Mouse (Mus musculus) CD4-positive helper T cell, adult 2 months (primary cell): ENCODE results near the gene Arl5c.

Experiments
- DNase-seq: peaks from one replicate; pipeline ENCODE4 v3.0.0-alpha.2; 2012; ENCODE audit warnings: low read depth, missing footprints, low spot score

Arl5c gene

GRCm38 (mm10) chr11:97994539-97995100 lies 1.4 kb downstream of the Arl5c start:
- peak; percentile 87 for DNase-seq

GRCm38 (mm10) chr11:97988530-97989096 lies 7.4 kb downstream of the Arl5c start:
- DNase-seq, result peak; percentile 93

- peak; percentile 93 for DNase-seq
These were observed 8.1 kb downstream of the Arl5c start for GRCm38 (mm10) chr11:97987551-97988526.

GRCm38 (mm10) chr11:97986738-97987465 lies 9.1 kb downstream of the Arl5c start:
- no peak for DNase-seq

- DNase-seq, result peak; percentile 68
These were observed 10.0 kb downstream of the Arl5c start, which contains the start of gene Plxdc1 for GRCm38 (mm10) chr11:97985727-97986677. Gene Plxdc1 (minus strand): TSS chr11:97986444.

GRCm38 (mm10) chr11:97983983-97984382 lies 12.0 kb downstream of the Arl5c start:
- DNase-seq, result peak; percentile 19

GRCm38 (mm10) chr11:97983506-97983905 lies 12.5 kb downstream of the Arl5c start:
- no peak for DNase-seq

- no peak for DNase-seq
These were observed 13.3 kb downstream of the Arl5c start for GRCm38 (mm10) chr11:97982721-97983120.

GRCm38 (mm10) chr11:97980531-97980966 lies 15.4 kb downstream of the Arl5c start:
- no peak for DNase-seq

GRCm38 (mm10) chr11:97979824-97980495 lies 16.0 kb downstream of the Arl5c start:
- no peak for DNase-seq

- DNase-seq, result no peak
These were observed 17.6 kb downstream of the Arl5c start for GRCm38 (mm10) chr11:97978392-97978791.

- DNase-seq, result peak; percentile 49
These were observed 18.2 kb downstream of the Arl5c start for GRCm38 (mm10) chr11:97977797-97978196.

- DNase-seq, result no peak
These were observed 21.2 kb downstream of the Arl5c start for GRCm38 (mm10) chr11:97974746-97975145.

GRCm38 (mm10) chr11:97974141-97974540 lies 21.8 kb downstream of the Arl5c start:
- DNase-seq, result no peak

GRCm38 (mm10) chr11:97972434-97972833 lies 23.5 kb downstream of the Arl5c start:
- no peak for DNase-seq

- DNase-seq, result no peak
These were observed 24.7 kb downstream of the Arl5c start for GRCm38 (mm10) chr11:97971232-97971631.

- DNase-seq, result no peak
These were observed 25.2 kb downstream of the Arl5c start for GRCm38 (mm10) chr11:97970771-97971170.

GRCm38 (mm10) chr11:97968385-97968784 lies 27.6 kb downstream of the Arl5c start:
- DNase-seq, result no peak

GRCm38 (mm10) chr11:97967114-97967513 lies 28.9 kb downstream of the Arl5c start:
- DNase-seq, result no peak

- no peak for DNase-seq
These were observed 35.1 kb downstream of the Arl5c start for GRCm38 (mm10) chr11:97960907-97961306.
